Mouse (Mus musculus): Measurements from ENCODE around the gene Klf16. TPM values are rescaled to one million over a fixed set of nuclear protein-coding genes. Genes with fewer than 3 reads are reported as not detected.

Klf16 gene
- polyA plus RNA-seq, 1 experiment from 2014 or later = 7.3 TPM

GRCm38 (mm10) chr10:80568876-80569275 is 8.2 kb downstream of the Klf16 start:
- Histone ChIP-seq H3K4me3 (no peak overlapping the region), H3K36me3 (peaks cover 11% of the 10 kb centered on the region), H3K27me3 (replicated peaks) (no peaks in the 10 kb centered on the region), H3K4me2 (replicated peaks) (no peak overlapping the region), H3K4me1 (peaks cover 39% of the 10 kb centered on the region), H3K9me3 (no peaks in the 10 kb centered on the region), H3K27ac (no peak overlapping the region), H3K9ac (no peak overlapping the region)
- WGBS = 96% methylated on average over 29 of the region's 29 CpGs
- ATAC-seq (ENCODE audit: low FRiP score, low read depth) = no peak

DNA sequence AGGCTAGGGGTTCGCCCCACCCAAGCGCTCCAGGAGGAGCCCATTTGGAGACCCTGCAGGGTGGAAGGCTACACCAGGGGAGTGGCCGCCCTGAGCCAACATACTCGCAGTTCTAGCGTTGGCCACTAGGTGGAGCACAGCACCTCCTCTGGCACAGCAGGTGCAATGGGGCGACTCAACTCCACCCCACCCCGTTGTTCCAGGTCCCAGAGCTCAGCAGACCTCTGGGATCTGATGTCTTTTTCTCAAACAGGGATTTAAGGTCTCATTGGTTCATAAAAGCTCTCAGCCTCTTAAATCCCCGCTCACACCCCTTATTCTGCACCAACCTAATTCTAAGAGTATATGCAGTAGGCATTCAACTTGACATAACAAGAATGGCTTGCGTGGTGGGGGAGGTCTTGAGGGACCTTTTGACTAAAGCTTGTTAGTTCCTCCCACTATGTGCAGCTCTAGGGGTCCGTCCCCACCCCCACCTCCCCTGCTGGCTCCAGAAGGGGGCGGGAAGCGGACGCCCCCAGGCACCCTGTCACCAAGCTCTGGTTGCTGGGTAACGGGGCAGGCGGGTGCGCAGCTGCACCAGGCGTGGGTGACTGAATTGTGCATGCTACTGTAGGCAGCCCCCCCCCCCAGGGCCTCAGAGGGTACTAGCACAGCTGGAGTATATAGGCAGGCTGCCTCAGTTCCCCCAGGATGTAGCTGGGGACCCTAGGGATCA is 10.6 kb downstream of the Klf16 start:
- WGBS = 18% methylated on average over 17 of the region's 17 CpGs
- no peaks in the 10 kb centered on the region for H3K9me3 ChIP-seq
- peak overlapping the region; percentile 49 for H3K4me2 ChIP-seq (replicated peaks)
- no peaks in the 10 kb centered on the region for H3K27me3 ChIP-seq (replicated peaks)
- H3K9ac ChIP-seq = 0 out of 2 replicates have a peak overlapping the region, but pooled peaks have one; percentile 33
- peaks cover 30% of the 10 kb centered on the region for H3K4me1 ChIP-seq
- H3K36me3 ChIP-seq = peaks cover 11% of the 10 kb centered on the region
- peak; percentile 65 for ATAC-seq (ENCODE audit: low FRiP score, low read depth)
- H3K27ac ChIP-seq = peak overlapping the region; percentile 64
- H3K4me3 ChIP-seq = 0 out of 2 replicates have a peak overlapping the region, but pooled peaks have one; percentile 0

DNA sequence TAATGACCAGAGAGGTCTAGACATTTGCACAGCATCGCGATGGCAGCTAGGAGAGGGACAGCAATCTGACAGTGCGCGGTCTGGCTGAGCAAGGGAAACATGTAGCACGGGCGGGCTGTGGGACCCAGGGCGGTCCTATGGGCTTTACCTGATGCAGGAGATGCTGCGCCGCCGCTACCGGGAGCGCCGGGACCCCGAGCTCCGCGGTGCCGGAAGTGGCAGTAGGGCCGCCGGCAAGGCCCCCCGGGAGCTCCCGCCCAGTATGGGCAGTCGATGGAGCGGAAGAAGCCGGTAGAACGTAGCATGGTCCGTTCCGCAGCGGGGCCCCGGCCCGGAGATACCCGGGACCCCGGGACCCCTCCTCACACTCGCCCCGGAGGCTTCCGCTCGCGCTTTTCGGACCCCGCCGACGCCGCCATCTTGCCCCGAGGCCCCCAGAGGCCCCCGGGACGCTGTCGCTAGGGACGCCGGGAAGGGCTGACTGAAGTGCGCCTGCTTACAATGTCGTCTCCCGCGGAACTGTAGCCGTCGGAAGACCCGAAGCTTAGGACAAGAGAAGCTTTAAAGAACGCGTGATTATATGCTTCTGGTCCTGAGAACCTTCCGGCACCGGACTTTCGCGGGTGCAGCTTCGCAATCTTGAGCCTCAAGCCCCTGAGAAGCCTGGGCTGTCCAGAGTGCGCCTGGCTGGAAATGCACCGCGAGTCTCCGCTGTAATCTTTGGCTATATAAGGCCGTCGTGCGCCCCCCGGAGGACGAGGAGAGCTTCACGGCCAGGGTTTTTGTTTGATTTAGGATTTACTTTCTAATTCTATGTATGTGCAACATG is 15.8 kb downstream of the Klf16 start, which contains the start of gene Rexo1:
Gene Rexo1 (minus strand): TSS at position 445 of the 829 bp plus-strand sequence.
- Histone ChIP-seq H3K36me3 (no peaks in the 10 kb centered on the region), H3K4me3 (peak within 1 kb of the TSS; percentile 97), H3K27ac (peak within 1 kb of the TSS; percentile 71), H3K9ac (peak within 1 kb of the TSS; percentile 94), H3K4me2 (replicated peaks) (peak within 1 kb of the TSS; percentile 92), H3K4me1 (peaks cover 33% of the 10 kb centered on the region), H3K9me3 (no peaks in the 10 kb centered on the region), H3K27me3 (replicated peaks) (no peaks in the 10 kb centered on the region)
- under 1% methylated on average over 72 of the region's 72 CpGs for WGBS
- peak; percentile 75 for ATAC-seq (ENCODE audit: low FRiP score, low read depth)

GRCm38 (mm10) chr10:80560621-80561020 is 16.5 kb downstream of the Klf16 start:
- 2% methylated on average over 13 of the region's 13 CpGs for WGBS
- Histone ChIP-seq H3K4me1 (peaks cover 33% of the 10 kb centered on the region), H3K27me3 (replicated peaks) (no peaks in the 10 kb centered on the region), H3K9ac (peak overlapping the region; percentile 94), H3K27ac (no peak overlapping the region), H3K4me2 (replicated peaks) (peak overlapping the region; percentile 92), H3K9me3 (no peaks in the 10 kb centered on the region), H3K4me3 (peak overlapping the region; percentile 97), H3K36me3 (no peaks in the 10 kb centered on the region)
- peak; percentile 4; the same call in 1 of the 2 replicates for ATAC-seq (ENCODE audit: low FRiP score, low read depth)

- Histone ChIP-seq H3K27me3 (replicated peaks) (no peaks in the 10 kb centered on the region), H3K36me3 (no peaks in the 10 kb centered on the region), H3K27ac (no peak overlapping the region), H3K9ac (no peak overlapping the region), H3K4me2 (replicated peaks) (no peak overlapping the region), H3K9me3 (no peaks in the 10 kb centered on the region), H3K4me3 (no peak overlapping the region), H3K4me1 (peaks cover 35% of the 10 kb centered on the region)
- ATAC-seq (ENCODE audit: low FRiP score, low read depth) = no peak
- WGBS = 92% methylated on average over 7 of the region's 7 CpGs
Observed at GRCm38 (mm10) chr10:80559431-80559830, 17.7 kb downstream of the Klf16 start.

DNA sequence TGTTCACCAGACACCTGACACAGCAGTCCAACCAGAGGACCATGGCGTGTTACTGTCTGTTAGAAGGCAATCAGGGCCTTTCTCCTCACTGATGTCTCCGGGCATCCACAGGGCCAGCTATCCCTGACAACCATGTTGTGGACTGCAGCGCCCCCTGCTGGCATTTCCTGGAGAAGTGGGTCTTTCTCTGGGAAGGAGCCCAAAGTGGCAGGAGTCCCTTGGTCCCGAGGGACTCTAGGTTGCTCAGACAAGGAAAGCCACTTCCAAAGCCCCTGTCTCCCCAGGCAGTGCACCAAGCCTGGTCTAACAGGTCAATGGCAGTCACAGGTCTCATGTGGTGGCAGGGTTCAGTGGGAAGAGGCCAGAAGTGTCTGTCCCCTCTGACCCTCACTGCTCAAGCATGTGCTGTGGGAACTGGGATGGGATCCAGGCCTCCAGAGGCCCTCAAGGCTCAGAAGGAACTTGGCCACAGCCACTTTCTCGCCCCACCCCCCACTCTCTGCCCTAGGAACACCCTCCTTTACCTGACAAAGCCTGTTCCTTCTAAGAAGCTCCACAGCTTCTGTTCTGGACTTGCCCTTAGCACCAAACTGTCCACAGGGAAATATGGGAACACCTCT is 19.7 kb downstream of the Klf16 start:
- Histone ChIP-seq H3K4me2 (replicated peaks) (no peak overlapping the region; the same call in 1 of the 2 replicates), H3K4me1 (peaks cover 34% of the 10 kb centered on the region), H3K4me3 (no peak overlapping the region), H3K9ac (no peak overlapping the region), H3K9me3 (no peaks in the 10 kb centered on the region), H3K27me3 (replicated peaks) (no peaks in the 10 kb centered on the region), H3K36me3 (no peaks in the 10 kb centered on the region), H3K27ac (no peak overlapping the region)
- 37% methylated on average over 5 of the region's 5 CpGs for WGBS
- ATAC-seq (ENCODE audit: low FRiP score, low read depth) = no peak

- 92% methylated on average over 6 of the region's 6 CpGs for WGBS
- Histone ChIP-seq H3K27ac (no peak overlapping the region), H3K4me2 (replicated peaks) (no peak overlapping the region), H3K9ac (no peak overlapping the region), H3K4me3 (no peak overlapping the region), H3K4me1 (peaks cover 15% of the 10 kb centered on the region), H3K27me3 (replicated peaks) (no peaks in the 10 kb centered on the region), H3K36me3 (peaks cover 19% of the 10 kb centered on the region), H3K9me3 (no peaks in the 10 kb centered on the region)
- ATAC-seq (ENCODE audit: low FRiP score, low read depth) = no peak
Observed at GRCm38 (mm10) chr10:80553997-80554396, 23.1 kb downstream of the Klf16 start.

GRCm38 (mm10) chr10:80553575-80553974 is 23.5 kb downstream of the Klf16 start:
- H3K4me2 ChIP-seq (replicated peaks) = no peak overlapping the region
- no peaks in the 10 kb centered on the region for H3K9me3 ChIP-seq
- H3K9ac ChIP-seq = no peak overlapping the region
- H3K27me3 ChIP-seq (replicated peaks) = no peaks in the 10 kb centered on the region
- H3K4me3 ChIP-seq = no peak overlapping the region
- no peak overlapping the region for H3K27ac ChIP-seq
- H3K4me1 ChIP-seq = peaks cover 15% of the 10 kb centered on the region
- WGBS = 90% methylated on average over 8 of the region's 8 CpGs
- no peak for ATAC-seq (ENCODE audit: low FRiP score, low read depth)
- peaks cover 23% of the 10 kb centered on the region for H3K36me3 ChIP-seq

GRCm38 (mm10) chr10:80552364-80552763 is 24.8 kb downstream of the Klf16 start:
- no peak for ATAC-seq (ENCODE audit: low FRiP score, low read depth)
- H3K9me3 ChIP-seq = no peaks in the 10 kb centered on the region
- no peak overlapping the region for H3K27ac ChIP-seq
- 66% methylated on average over 9 of the region's 9 CpGs for WGBS
- H3K4me2 ChIP-seq (replicated peaks) = no peak overlapping the region
- no peak overlapping the region for H3K9ac ChIP-seq
- H3K27me3 ChIP-seq (replicated peaks) = no peaks in the 10 kb centered on the region
- H3K4me1 ChIP-seq = peaks cover 5% of the 10 kb centered on the region; the same call in 1 of the 2 replicates
- H3K4me3 ChIP-seq = no peak overlapping the region
- H3K36me3 ChIP-seq = peaks cover 35% of the 10 kb centered on the region

- no peaks in the 10 kb centered on the region for H3K9me3 ChIP-seq
- H3K9ac ChIP-seq = no peak overlapping the region
- no peak for ATAC-seq (ENCODE audit: low FRiP score, low read depth)
- no peak overlapping the region for H3K4me3 ChIP-seq
- H3K27ac ChIP-seq = no peak overlapping the region
- H3K27me3 ChIP-seq (replicated peaks) = no peaks in the 10 kb centered on the region
- H3K36me3 ChIP-seq = peaks cover 66% of the 10 kb centered on the region
- H3K4me2 ChIP-seq (replicated peaks) = no peak overlapping the region
- WGBS = 93% methylated on average over 21 of the region's 21 CpGs
- no peaks in the 10 kb centered on the region for H3K4me1 ChIP-seq
Observed at GRCm38 (mm10) chr10:80549279-80549678, 27.8 kb downstream of the Klf16 start.

GRCm38 (mm10) chr10:80548428-80549006 is 28.6 kb downstream of the Klf16 start:
- ATAC-seq (ENCODE audit: low FRiP score, low read depth) = peak; percentile 73
- Histone ChIP-seq H3K27me3 (replicated peaks) (no peaks in the 10 kb centered on the region), H3K27ac (no peak overlapping the region), H3K9ac (no peak overlapping the region), H3K4me3 (no peak overlapping the region), H3K36me3 (peaks cover 73% of the 10 kb centered on the region), H3K9me3 (no peaks in the 10 kb centered on the region), H3K4me1 (no peaks in the 10 kb centered on the region), H3K4me2 (replicated peaks) (no peak overlapping the region)
- 75% methylated on average over 10 of the region's 10 CpGs for WGBS

DNA sequence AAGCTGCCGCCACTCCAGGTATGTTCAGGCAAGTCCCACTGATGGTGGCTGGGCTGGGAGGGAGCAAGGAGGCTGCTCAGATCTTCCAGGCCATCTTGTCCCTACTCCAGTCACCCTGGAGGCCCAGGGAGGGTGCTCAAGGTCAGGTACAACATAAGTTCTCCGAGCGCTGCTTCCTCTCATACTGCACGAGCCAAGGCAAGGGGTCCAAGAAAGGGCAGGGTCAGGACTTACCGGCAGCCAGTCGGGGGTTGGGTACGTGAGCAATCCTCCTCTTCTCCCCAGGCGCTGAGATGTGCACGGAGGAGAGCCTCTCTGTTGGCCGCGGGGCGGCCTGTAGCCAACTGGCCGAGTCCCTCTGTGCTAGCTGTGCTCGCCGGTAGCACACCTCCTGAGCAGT is 29.6 kb downstream of the Klf16 start:
- Histone ChIP-seq H3K4me1 (no peaks in the 10 kb centered on the region), H3K9me3 (no peaks in the 10 kb centered on the region), H3K9ac (no peak overlapping the region), H3K36me3 (peaks cover 83% of the 10 kb centered on the region), H3K4me3 (no peak overlapping the region), H3K4me2 (replicated peaks) (no peak overlapping the region), H3K27ac (no peak overlapping the region), H3K27me3 (replicated peaks) (no peaks in the 10 kb centered on the region)
- 93% methylated on average over 15 of the region's 15 CpGs for WGBS
- no peak for ATAC-seq (ENCODE audit: low FRiP score, low read depth)
